Mouse (Mus musculus) intestine, embryonic 16.5 days (tissue): ENCODE measurements around the gene Dpp6. TPM values are rescaled to one million over a fixed set of nuclear protein-coding genes. Genes with fewer than 3 reads are reported as not detected.

Source experiments
- ATAC-seq: fragments of 200-750 bp; cut with Nextera tagmentation; 2 replicates; pipeline ENCODE4 v1.8.0; 2017; ENCODE audit warnings: moderate TSS enrichment, moderate library complexity
- H3K27ac ChIP-seq: fragments of 300-500 bp; sonication (generic); 2 replicates; pipeline ENCODE4 v1.5.1; 2014; ENCODE audit warnings: mild to moderate bottlenecking, low read length
- H3K27me3 ChIP-seq: fragments of 300-500 bp; sonication (generic); replicated peaks from 2 replicates; pipeline ENCODE4 v1.6.1; 2014; ENCODE audit warnings: low read length, control low read depth, mixed read lengths; ENCODE audit not compliant: control insufficient read depth, insufficient read depth
- H3K36me3 ChIP-seq: fragments of 300-500 bp; sonication (generic); 2 replicates; pipeline ENCODE4 v1.6.1; 2014; ENCODE audit warnings: low read length, control low read depth; ENCODE audit not compliant: control insufficient read depth, insufficient read depth
- H3K4me1 ChIP-seq: fragments of 300-500 bp; sonication (generic); 2 replicates; pipeline ENCODE4 v1.6.1; 2014; ENCODE audit warnings: low read length, control low read depth, mixed read lengths; ENCODE audit not compliant: control insufficient read depth, insufficient read depth
- H3K4me2 ChIP-seq: fragments of 300-500 bp; sonication (generic); 2 replicates; pipeline ENCODE4 v1.6.1; 2014; ENCODE audit warnings: low read depth, low read length, control low read depth
- H3K4me3 ChIP-seq: fragments of 300-500 bp; sonication (generic); 2 replicates; pipeline ENCODE4 v1.5.1; 2014; ENCODE audit warnings: mild to moderate bottlenecking, low read length
- H3K9ac ChIP-seq: fragments of 300-500 bp; sonication (generic); 2 replicates; pipeline ENCODE4 v1.6.1; 2014; ENCODE audit warnings: low read depth, low read length
- H3K9me3 ChIP-seq: fragments of 300-500 bp; sonication (generic); 2 replicates; pipeline ENCODE4 v1.6.1; 2016; ENCODE audit warnings: low read length, control low read depth; ENCODE audit not compliant: control insufficient read depth
- WGBS: fragments of 180-500 bp; shearing (Covaris S2); extraction: QIAGEN DNeasy Blood & Tissue Kit; methylation state at CpG from one replicate; pipeline ENCODE4 v1.1.7; 2014; 5-methylcytosine and 5-hydroxymethylcytosine counted together
- polyA plus RNA-seq: library from polyadenylated mRNA; unstranded; fragments of >200 nt; fragmentation: Nextera tagmentation; extraction: Ambion mirVana; gene quantifications from 2 replicates; pipeline ENCODE4 v1.2.1, GENCODE M21; 2015

The Dpp6 gene
- polyA plus RNA-seq, 1 experiment from 2014 or later: 1.3 TPM

DNA sequence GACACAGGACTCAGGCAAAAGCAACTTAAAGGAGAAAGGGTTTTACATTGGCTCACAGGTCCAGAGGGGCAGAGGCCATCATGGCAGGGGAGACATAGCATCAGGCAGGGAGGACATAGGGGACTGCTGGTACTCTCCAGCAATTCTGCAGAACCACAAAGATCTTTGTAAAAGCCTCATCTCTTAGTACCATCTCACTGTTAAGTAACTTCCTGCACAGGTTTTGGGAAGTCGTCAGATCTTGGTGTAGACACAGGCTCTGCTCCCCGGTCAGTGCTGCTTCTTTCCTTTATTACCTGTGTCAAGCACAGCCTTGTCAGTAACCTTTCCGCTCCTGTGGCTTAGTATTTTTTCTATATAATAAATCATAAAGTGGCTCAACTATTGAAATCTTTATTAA is 377.2 kb downstream of the Dpp6 start:
- 84% methylated on average over 3 of the region's 3 CpGs for WGBS

DNA sequence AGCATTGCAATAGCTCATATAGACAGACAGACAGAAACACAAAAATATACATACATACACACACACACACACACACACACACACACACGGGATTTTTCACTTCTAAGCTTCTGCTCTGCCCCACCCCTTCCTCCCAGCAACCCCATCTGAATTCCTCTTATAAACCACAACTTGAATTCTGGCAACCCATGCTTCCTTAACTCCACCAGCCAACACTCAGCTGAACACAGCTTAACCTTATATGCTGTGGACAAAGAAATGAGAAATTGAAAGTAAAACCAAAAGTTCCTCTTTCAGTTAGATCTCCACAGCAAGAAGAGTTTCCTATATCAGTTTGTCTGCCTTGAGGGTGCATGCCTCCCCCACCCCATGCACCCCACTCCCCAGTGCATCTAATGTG is 378.0 kb downstream of the Dpp6 start:
- no peaks in the 10 kb centered on the region for H3K9me3 ChIP-seq
- no peaks in the 10 kb centered on the region for H3K27me3 ChIP-seq
- no peak overlapping the region for H3K4me3 ChIP-seq
- H3K27ac ChIP-seq: no peak overlapping the region
- no peaks in the 10 kb centered on the region for H3K36me3 ChIP-seq
- no peak overlapping the region for H3K4me2 ChIP-seq
- H3K9ac ChIP-seq: no peak overlapping the region
- no peak for ATAC-seq
- no peaks in the 10 kb centered on the region for H3K4me1 ChIP-seq
- WGBS: 46% methylated on average over 1 of the region's 1 CpGs

More for the DNA sequence above, 377.2 kb downstream of the Dpp6 start:
- H3K9me3 ChIP-seq: no peaks in the 10 kb centered on the region
- no peak overlapping the region for H3K27ac ChIP-seq
- H3K9ac ChIP-seq: no peak overlapping the region
- H3K27me3 ChIP-seq: no peaks in the 10 kb centered on the region
- no peaks in the 10 kb centered on the region for H3K36me3 ChIP-seq
- H3K4me1 ChIP-seq: no peaks in the 10 kb centered on the region
- no peak overlapping the region for H3K4me3 ChIP-seq
- no peak overlapping the region for H3K4me2 ChIP-seq
- ATAC-seq: no peak

DNA sequence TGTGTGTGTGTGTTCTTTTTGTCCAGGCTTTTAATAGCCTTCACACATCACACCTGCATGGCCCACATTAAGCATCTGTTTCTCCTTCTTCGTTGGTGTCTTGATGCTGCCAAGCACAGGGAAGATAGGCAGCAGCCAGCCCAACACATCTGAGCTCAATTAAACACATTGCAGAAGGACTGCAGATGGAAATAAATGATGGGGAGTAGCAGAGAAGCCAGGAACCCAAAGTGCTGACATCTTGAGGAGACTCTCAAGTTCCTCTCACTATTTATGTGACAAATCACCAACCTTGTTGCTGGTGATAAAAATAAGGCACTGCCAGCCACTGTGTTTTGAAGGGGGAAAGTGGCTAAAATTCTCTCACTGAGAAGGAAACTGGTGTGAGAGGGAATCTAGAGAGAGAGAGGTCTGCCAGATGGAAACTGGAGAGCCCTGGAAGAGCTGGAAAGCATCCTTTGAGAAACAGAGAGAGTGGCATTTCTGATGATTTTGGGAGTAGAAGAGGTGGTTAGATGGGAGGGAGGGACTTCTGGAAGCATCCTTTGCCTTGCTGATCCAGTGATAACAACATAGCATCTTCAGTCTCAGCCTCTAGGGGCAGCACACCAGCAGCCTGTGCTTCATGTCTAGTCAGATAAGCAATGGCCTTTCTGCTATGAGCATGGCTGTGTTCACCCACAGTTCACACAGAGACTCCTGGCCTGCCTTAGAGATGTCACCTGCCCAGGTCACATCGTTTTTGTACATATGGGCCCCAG is 383.8 kb downstream of the Dpp6 start:
- Histone ChIP-seq H3K9ac (no peak overlapping the region), H3K27ac (no peak overlapping the region), H3K36me3 (no peaks in the 10 kb centered on the region), H3K4me3 (no peak overlapping the region), H3K4me2 (no peak overlapping the region), H3K9me3 (no peaks in the 10 kb centered on the region), H3K27me3 (no peaks in the 10 kb centered on the region), H3K4me1 (no peaks in the 10 kb centered on the region)
- ATAC-seq: no peak
- WGBS: 65% methylated on average over 2 of the region's 2 CpGs

DNA sequence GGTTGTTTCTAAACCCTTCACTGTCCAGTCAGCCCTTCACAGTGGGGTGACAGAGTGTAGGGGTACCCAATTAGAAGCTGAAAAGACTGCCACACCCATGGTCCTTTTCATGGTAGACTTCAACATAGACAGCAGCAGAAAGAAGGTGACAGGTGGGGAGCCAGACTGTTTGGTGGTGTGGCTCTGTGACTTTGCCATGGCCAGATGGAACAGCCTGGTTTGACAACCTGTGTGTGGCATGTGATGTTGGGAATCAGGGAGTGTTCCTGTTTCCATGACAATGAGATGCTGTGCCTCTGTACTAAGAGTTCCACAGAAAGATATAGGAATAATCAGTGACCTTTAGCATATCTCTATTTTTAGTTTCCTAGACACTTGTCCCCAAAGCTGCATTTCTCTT is 386.1 kb downstream of the Dpp6 start:
- no peak for ATAC-seq
- Histone ChIP-seq H3K4me1 (no peaks in the 10 kb centered on the region), H3K27me3 (no peaks in the 10 kb centered on the region), H3K9ac (no peak overlapping the region), H3K4me3 (no peak overlapping the region), H3K9me3 (no peaks in the 10 kb centered on the region), H3K27ac (no peak overlapping the region), H3K4me2 (no peak overlapping the region), H3K36me3 (no peaks in the 10 kb centered on the region)

- H3K4me2 ChIP-seq: no peak overlapping the region
- no peak overlapping the region for H3K4me3 ChIP-seq
- 64% methylated on average over 3 of the region's 3 CpGs for WGBS
- no peak for ATAC-seq
- no peak overlapping the region for H3K27ac ChIP-seq
- H3K9me3 ChIP-seq: no peaks in the 10 kb centered on the region
- H3K4me1 ChIP-seq: no peaks in the 10 kb centered on the region
- no peaks in the 10 kb centered on the region for H3K36me3 ChIP-seq
- H3K9ac ChIP-seq: no peak overlapping the region
- H3K27me3 ChIP-seq: no peaks in the 10 kb centered on the region
Measured at GRCm38 (mm10) chr5:27204721-27205120, 387.7 kb downstream of the Dpp6 start.

DNA sequence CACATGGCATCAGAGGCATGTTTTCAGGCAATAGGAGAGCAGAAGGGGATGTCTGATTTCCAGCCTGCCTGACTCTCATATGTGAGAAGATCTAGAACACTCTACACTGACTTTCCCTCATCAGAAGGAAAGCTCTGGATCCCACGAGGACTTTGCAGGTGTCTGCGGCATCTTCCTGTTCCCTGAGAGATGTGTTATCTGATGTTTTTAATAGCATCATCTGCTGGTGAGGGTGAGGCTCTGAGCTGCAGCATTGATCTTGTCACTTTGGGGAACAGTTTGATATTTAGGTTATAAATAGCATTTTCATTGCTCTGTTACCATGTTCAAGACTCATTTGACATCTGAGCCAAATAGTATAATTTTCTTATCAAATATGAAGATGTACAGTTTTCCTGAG is 388.8 kb downstream of the Dpp6 start:
- Histone ChIP-seq H3K4me1 (no peaks in the 10 kb centered on the region), H3K9me3 (no peaks in the 10 kb centered on the region), H3K27ac (no peak overlapping the region), H3K4me3 (no peak overlapping the region), H3K4me2 (no peak overlapping the region), H3K9ac (no peak overlapping the region), H3K27me3 (no peaks in the 10 kb centered on the region), H3K36me3 (no peaks in the 10 kb centered on the region)
- no peak for ATAC-seq
- WGBS: 88% methylated on average over 2 of the region's 2 CpGs

DNA sequence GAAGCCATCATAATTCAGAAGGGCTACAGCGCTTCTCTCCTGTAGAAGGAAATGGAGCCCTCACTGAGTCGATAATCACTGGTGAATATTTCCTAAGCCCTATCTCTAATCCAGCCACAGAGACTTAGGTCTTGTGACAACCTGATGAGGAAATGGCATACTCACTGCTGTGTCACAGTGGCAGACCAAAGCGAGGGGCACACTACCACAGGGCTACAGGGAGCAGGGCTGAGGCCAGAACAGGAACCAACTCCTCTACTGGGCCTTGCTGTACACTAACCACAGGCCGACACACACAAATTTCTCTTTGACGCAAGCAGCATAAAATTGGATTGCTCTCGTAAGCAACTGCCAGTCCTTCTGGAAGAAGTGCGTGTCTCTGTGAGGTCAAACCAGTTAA is 389.2 kb downstream of the Dpp6 start:
- WGBS: 83% methylated on average over 7 of the region's 7 CpGs
- no peak for ATAC-seq
- H3K36me3 ChIP-seq: no peaks in the 10 kb centered on the region
- no peak overlapping the region for H3K4me2 ChIP-seq
- no peaks in the 10 kb centered on the region for H3K27me3 ChIP-seq
- no peaks in the 10 kb centered on the region for H3K9me3 ChIP-seq
- H3K9ac ChIP-seq: no peak overlapping the region
- H3K4me1 ChIP-seq: no peaks in the 10 kb centered on the region
- no peak overlapping the region for H3K4me3 ChIP-seq
- no peak overlapping the region for H3K27ac ChIP-seq

- Histone ChIP-seq H3K27me3 (no peaks in the 10 kb centered on the region), H3K27ac (no peak overlapping the region), H3K9me3 (no peaks in the 10 kb centered on the region), H3K9ac (no peak overlapping the region), H3K4me1 (no peaks in the 10 kb centered on the region), H3K36me3 (no peaks in the 10 kb centered on the region), H3K4me3 (no peak overlapping the region), H3K4me2 (no peak overlapping the region)
- ATAC-seq: no peak
- WGBS: 70% methylated on average over 2 of the region's 2 CpGs
Measured at GRCm38 (mm10) chr5:27220116-27220515, 403.1 kb downstream of the Dpp6 start.

DNA sequence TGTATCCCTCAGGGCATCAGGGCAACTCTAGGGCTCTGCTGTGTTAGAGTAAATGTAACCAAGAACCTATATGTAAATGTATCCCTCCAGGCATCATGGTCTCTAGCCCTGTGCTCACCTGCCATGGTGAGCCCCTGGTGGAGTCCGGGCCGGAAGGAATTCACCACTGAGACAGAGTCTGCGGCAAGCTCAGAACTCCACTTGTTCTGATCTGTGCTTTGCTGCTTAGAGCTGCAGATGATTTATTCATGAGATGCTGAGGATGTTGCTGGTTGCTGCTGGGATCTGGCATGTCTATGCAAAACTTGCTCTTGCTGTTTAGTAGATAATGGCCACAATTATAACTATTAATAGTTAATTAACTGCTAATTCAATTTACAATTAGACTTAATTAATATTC is 425.1 kb downstream of the Dpp6 start:
- Histone ChIP-seq H3K4me2 (no peak overlapping the region), H3K36me3 (no peaks in the 10 kb centered on the region), H3K27me3 (no peaks in the 10 kb centered on the region), H3K9ac (no peak overlapping the region), H3K4me3 (no peak overlapping the region), H3K27ac (no peak overlapping the region), H3K9me3 (no peaks in the 10 kb centered on the region), H3K4me1 (no peaks in the 10 kb centered on the region)
- 78% methylated on average over 3 of the region's 3 CpGs for WGBS
- ATAC-seq: no peak

DNA sequence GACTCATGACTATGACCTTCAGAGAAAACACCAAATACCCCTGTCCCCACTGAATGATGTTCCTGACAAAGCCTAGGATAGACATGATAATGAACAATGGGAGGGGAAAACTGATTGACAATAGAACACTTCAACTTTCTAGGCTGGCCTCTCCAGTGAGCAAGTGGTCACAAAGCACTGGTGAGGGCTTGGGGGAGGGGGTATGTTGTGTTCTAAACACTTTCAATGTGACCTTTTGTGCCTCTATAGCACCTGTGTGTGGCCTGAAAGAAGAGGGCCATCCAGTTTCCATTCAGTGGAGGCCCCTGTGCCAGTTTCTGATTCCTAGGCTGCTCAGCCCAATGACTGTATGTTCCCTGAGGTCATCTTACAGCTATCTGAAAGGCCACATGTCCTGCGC is 426.2 kb downstream of the Dpp6 start:
- Histone ChIP-seq H3K9ac (no peak overlapping the region), H3K36me3 (no peaks in the 10 kb centered on the region), H3K27ac (no peak overlapping the region), H3K4me1 (no peaks in the 10 kb centered on the region), H3K27me3 (no peaks in the 10 kb centered on the region), H3K9me3 (no peaks in the 10 kb centered on the region), H3K4me3 (no peak overlapping the region), H3K4me2 (no peak overlapping the region)
- ATAC-seq: no peak
- 83% methylated on average over 1 of the region's 1 CpGs for WGBS
